Mouse (Mus musculus): ENCODE data around the gene Defb21. TPM values are rescaled to one million over a fixed set of nuclear protein-coding genes. Genes with fewer than 3 reads are reported as not detected.

Gene Defb21
- polyA plus RNA-seq, 1 experiment, result not detected

DNA sequence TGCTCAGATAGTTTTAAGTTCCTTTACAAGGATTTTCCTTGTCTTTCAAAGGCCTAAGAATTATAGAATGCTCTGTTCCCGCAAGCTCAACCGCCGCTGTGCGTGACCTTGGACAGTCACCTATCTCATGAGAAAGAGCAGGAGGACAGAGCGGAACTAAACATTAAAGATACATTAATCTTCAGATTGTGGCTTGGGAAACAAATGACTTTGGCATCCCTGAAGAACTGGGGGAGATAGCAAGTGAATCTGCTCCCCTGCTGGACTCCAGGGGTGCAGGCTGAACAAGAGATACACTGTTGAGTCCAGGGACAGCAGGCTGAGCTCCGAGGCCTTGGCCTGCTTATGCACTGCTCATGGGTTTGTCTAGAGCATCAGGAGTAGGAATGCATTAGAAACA lies 27.5 kb downstream of the Defb21 start:
- TF ChIP-seq POLR2A (IDR thresholded peaks at IDR 0.05; ENCODE audit: control insufficient read depth, extremely low read depth, insufficient read depth, low read length, poor library complexity), result no peak
- TF ChIP-seq CTCF (IDR thresholded peaks at IDR 0.05; ENCODE audit: borderline replicate concordance, control insufficient read depth, extremely low read depth, insufficient read depth, low read length, poor library complexity), result no peak
- no peaks in the 10 kb centered on the region for H3K36me3 ChIP-seq (ENCODE audit: control insufficient read depth, insufficient read depth, low read length)
- WGBS, result 94% methylated on average over 6 of the region's 6 CpGs
- no peak overlapping the region for H3K27ac ChIP-seq (ENCODE audit: control insufficient read depth, insufficient read depth, low read length)
- H3K4me1 ChIP-seq (replicated peaks; ENCODE audit: control insufficient read depth, insufficient read depth, low read length), result no peaks in the 10 kb centered on the region
- H3K4me3 ChIP-seq (ENCODE audit: control insufficient read depth, insufficient read depth, low read length), result no peak overlapping the region
- DNase-seq, result no peak
- no peaks in the 10 kb centered on the region for H3K27me3 ChIP-seq (ENCODE audit: control insufficient read depth, insufficient read depth, low read length)

DNA sequence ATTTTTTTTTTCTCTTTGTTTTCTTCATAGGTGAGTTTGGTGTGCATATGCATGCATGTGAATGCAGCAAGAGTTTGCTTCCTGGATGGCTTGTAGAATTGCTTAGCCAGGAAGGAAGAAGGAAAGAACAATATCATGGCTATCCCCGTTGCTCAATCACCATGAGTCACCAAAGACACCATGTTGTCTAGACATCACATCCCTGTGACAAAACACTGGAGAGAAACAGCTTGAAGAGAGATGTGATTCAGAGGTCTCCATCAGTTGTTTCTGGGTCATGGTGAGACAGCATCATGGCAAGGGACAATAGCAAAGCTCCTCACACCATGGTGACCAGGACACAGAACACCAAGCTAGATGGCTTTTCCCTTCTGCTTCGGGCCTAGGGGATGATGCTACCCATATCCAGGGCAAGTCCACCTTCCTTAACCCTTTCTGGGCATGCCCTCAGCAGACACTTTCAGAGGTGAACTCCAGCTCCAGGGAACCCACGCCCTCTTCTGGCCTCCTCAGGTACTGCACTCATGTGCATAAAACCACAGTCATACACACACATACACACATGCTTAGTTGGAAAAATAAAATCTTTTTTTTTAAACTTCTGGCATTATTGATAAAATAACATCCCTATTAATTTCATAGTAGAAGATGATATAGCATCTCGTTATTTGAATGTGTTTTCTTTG lies 28.9 kb downstream of the Defb21 start:
- 74% methylated on average over 4 of the region's 4 CpGs for WGBS
- Histone ChIP-seq H3K27me3 (ENCODE audit: control insufficient read depth, insufficient read depth, low read length) (no peaks in the 10 kb centered on the region), H3K27ac (ENCODE audit: control insufficient read depth, insufficient read depth, low read length) (no peak overlapping the region), H3K4me3 (ENCODE audit: control insufficient read depth, insufficient read depth, low read length) (no peak overlapping the region), H3K4me1 (replicated peaks; ENCODE audit: control insufficient read depth, insufficient read depth, low read length) (no peaks in the 10 kb centered on the region), H3K36me3 (ENCODE audit: control insufficient read depth, insufficient read depth, low read length) (no peaks in the 10 kb centered on the region)
- no peak for DNase-seq
- TF ChIP-seq CTCF (IDR thresholded peaks at IDR 0.05; ENCODE audit: borderline replicate concordance, control insufficient read depth, extremely low read depth, insufficient read depth, low read length, poor library complexity) (peak; percentile 19; the same call in 1 of the 2 replicates), POLR2A (IDR thresholded peaks at IDR 0.05; ENCODE audit: control insufficient read depth, extremely low read depth, insufficient read depth, low read length, poor library complexity) (no peak)

- 77% methylated on average over 15 of the region's 15 CpGs for WGBS
- DNase-seq, result peak; percentile 16
- TF ChIP-seq POLR2A (IDR thresholded peaks at IDR 0.05; ENCODE audit: control insufficient read depth, extremely low read depth, insufficient read depth, low read length, poor library complexity) (no peak), CTCF (IDR thresholded peaks at IDR 0.05; ENCODE audit: borderline replicate concordance, control insufficient read depth, extremely low read depth, insufficient read depth, low read length, poor library complexity) (peak; percentile 60; the same call in 1 of the 2 replicates)
Observed at GRCm38 (mm10) chr2:152604057-152604456, 31.5 kb downstream of the Defb21 start, which contains the start of gene Defb36. TSS of gene Defb36 (plus strand) at chr2:152604327.

DNA sequence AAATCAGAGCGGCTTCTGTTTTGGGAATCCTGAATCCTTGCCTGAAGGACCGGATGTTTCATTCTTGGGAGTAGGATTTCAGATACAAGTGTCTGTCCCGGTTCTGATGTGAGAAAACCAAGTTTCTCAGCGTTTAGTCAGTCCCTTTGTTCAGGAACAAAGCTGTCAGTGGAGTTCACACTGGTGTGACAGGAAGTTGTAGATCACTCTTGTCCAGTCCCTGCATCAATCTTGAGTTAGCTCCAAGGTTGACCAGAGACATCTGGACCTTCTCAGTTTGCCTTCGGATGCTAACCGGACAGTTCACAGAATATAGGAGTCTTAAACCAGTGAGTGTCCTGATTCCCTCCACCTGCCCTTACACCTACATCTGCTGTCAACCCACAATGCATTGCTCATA lies 35.2 kb downstream of the Defb21 start:
- WGBS, result 68% methylated on average over 6 of the region's 6 CpGs
- no peaks in the 10 kb centered on the region for H3K27me3 ChIP-seq (ENCODE audit: control insufficient read depth, insufficient read depth, low read length)
- H3K27ac ChIP-seq (ENCODE audit: control insufficient read depth, insufficient read depth, low read length), result no peak overlapping the region
- no peaks in the 10 kb centered on the region for H3K36me3 ChIP-seq (ENCODE audit: control insufficient read depth, insufficient read depth, low read length)
- TF ChIP-seq CTCF (IDR thresholded peaks at IDR 0.05; ENCODE audit: borderline replicate concordance, control insufficient read depth, extremely low read depth, insufficient read depth, low read length, poor library complexity) (no peak), POLR2A (IDR thresholded peaks at IDR 0.05; ENCODE audit: control insufficient read depth, extremely low read depth, insufficient read depth, low read length, poor library complexity) (no peak)
- H3K4me3 ChIP-seq (ENCODE audit: control insufficient read depth, insufficient read depth, low read length), result no peak overlapping the region
- DNase-seq, result no peak
- H3K4me1 ChIP-seq (replicated peaks; ENCODE audit: control insufficient read depth, insufficient read depth, low read length), result no peaks in the 10 kb centered on the region

More at GRCm38 (mm10) chr2:152604057-152604456, 31.5 kb downstream of the Defb21 start, which contains the start of gene Defb36:
- no peak within 1 kb of the TSS for H3K27ac ChIP-seq (ENCODE audit: control insufficient read depth, insufficient read depth, low read length)
- no peaks in the 10 kb centered on the region for H3K36me3 ChIP-seq (ENCODE audit: control insufficient read depth, insufficient read depth, low read length)
- H3K4me3 ChIP-seq (ENCODE audit: control insufficient read depth, insufficient read depth, low read length), result no peak within 1 kb of the TSS
- H3K4me1 ChIP-seq (replicated peaks; ENCODE audit: control insufficient read depth, insufficient read depth, low read length), result no peaks in the 10 kb centered on the region
- no peaks in the 10 kb centered on the region for H3K27me3 ChIP-seq (ENCODE audit: control insufficient read depth, insufficient read depth, low read length)

GRCm38 (mm10) chr2:152608719-152609118 lies 36.2 kb downstream of the Defb21 start:
- no peaks in the 10 kb centered on the region for H3K36me3 ChIP-seq (ENCODE audit: control insufficient read depth, insufficient read depth, low read length)
- H3K27me3 ChIP-seq (ENCODE audit: control insufficient read depth, insufficient read depth, low read length), result no peaks in the 10 kb centered on the region
- no peak overlapping the region for H3K27ac ChIP-seq (ENCODE audit: control insufficient read depth, insufficient read depth, low read length)
- DNase-seq, result no peak
- H3K4me1 ChIP-seq (replicated peaks; ENCODE audit: control insufficient read depth, insufficient read depth, low read length), result no peaks in the 10 kb centered on the region
- WGBS, result 93% methylated on average over 1 of the region's 1 CpGs
- H3K4me3 ChIP-seq (ENCODE audit: control insufficient read depth, insufficient read depth, low read length), result no peak overlapping the region
- no peak for TF ChIP-seq CTCF (IDR thresholded peaks at IDR 0.05; ENCODE audit: borderline replicate concordance, control insufficient read depth, extremely low read depth, insufficient read depth, low read length, poor library complexity)
- TF ChIP-seq POLR2A (IDR thresholded peaks at IDR 0.05; ENCODE audit: control insufficient read depth, extremely low read depth, insufficient read depth, low read length, poor library complexity), result no peak

DNA sequence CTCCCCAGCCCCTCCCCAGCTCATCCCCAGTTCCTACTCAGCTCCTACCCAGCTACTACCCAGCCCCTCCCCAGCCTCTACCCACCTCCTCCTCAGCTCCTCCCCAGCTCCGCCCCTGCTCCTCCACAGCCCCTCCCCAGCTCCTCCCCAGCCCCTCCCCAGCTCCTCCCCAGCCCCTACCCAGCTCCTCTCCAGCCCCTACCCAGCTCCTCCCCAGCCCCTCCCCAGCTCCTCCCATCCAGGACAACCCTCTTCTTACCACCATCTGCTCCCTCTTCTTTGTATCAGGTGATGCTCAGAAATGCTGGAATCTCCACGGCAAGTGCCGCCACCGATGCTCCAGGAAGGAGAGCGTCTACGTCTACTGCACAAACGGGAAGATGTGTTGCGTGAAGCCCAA lies 39.6 kb downstream of the Defb21 start:
- 73% methylated on average over 7 of the region's 8 CpGs for WGBS
- H3K27ac ChIP-seq (ENCODE audit: control insufficient read depth, insufficient read depth, low read length), result no peak overlapping the region
- DNase-seq, result no peak
- H3K36me3 ChIP-seq (ENCODE audit: control insufficient read depth, insufficient read depth, low read length), result no peaks in the 10 kb centered on the region
- no peaks in the 10 kb centered on the region for H3K27me3 ChIP-seq (ENCODE audit: control insufficient read depth, insufficient read depth, low read length)
- no peak for TF ChIP-seq POLR2A (IDR thresholded peaks at IDR 0.05; ENCODE audit: control insufficient read depth, extremely low read depth, insufficient read depth, low read length, poor library complexity)
- no peak for TF ChIP-seq CTCF (IDR thresholded peaks at IDR 0.05; ENCODE audit: borderline replicate concordance, control insufficient read depth, extremely low read depth, insufficient read depth, low read length, poor library complexity)
- no peak overlapping the region for H3K4me3 ChIP-seq (ENCODE audit: control insufficient read depth, insufficient read depth, low read length)
- H3K4me1 ChIP-seq (replicated peaks; ENCODE audit: control insufficient read depth, insufficient read depth, low read length), result no peaks in the 10 kb centered on the region

Data from thymus, adult 2 months (tissue).